Mouse (Mus musculus): Measurements from ENCODE around the gene Rae1. TPM values are rescaled to one million over a fixed set of nuclear protein-coding genes. Genes with fewer than 3 reads are reported as not detected.

Rae1 gene
- polyA plus RNA-seq, 1 experiment from 2014 or later = 146 TPM

DNA sequence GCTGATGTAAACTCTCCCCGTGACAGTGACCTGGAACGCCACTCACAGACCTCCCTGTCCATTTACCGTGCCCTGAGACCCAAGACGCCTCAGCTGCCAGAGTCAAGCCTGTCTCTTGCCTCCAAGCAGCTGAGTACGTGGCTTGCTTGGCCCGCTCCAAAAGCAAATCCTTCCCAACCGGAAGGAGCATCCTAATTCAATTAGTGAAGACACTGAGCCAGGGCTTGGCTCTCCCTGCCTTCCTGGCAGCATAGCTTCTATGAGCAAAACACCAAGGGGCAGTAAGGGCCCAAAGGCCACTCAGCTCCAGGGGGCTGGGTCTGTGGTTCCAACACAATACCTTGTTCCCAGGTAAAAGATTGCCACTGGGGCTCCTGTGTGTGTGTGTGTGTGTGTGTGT lies 25.2 kb upstream of the Rae1 start:
- H3K4me3 ChIP-seq = no peak overlapping the region
- H3K9ac ChIP-seq = no peak overlapping the region
- WGBS = 30% methylated on average over 7 of the region's 7 CpGs
- H3K27me3 ChIP-seq = no peaks in the 10 kb centered on the region
- no peak overlapping the region for H3K27ac ChIP-seq
- no peak overlapping the region for H3K4me2 ChIP-seq
- H3K4me1 ChIP-seq = peaks cover 23% of the 10 kb centered on the region
- H3K36me3 ChIP-seq (ENCODE audit: poor library complexity, severe bottlenecking) = no peaks in the 10 kb centered on the region
- no peak for ATAC-seq
- H3K9me3 ChIP-seq (replicated peaks) = no peaks in the 10 kb centered on the region

DNA sequence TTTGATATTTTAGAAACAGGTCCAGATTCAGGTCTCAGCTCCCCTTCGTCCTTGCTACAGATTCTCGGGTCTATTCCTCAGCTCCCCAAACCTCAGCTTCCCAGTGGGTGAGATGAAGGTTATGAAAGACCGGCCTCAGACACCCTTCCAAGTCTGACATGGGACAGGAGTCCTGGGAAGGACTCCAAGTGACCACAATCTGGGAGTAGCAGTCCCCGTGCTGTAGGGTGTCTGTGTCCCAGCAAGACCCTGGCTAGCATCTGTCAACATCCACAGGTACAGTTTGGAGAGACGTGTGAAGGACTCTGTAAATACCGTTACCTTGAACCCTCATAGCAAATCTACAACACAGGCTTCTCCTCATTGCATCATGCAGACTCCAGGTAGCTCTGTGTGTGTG lies 24.8 kb upstream of the Rae1 start:
- ATAC-seq = no peak
- no peak overlapping the region for H3K4me3 ChIP-seq
- H3K36me3 ChIP-seq (ENCODE audit: poor library complexity, severe bottlenecking) = no peaks in the 10 kb centered on the region
- H3K27ac ChIP-seq = no peak overlapping the region
- H3K9me3 ChIP-seq (replicated peaks) = no peaks in the 10 kb centered on the region
- 89% methylated on average over 6 of the region's 6 CpGs for WGBS
- no peak overlapping the region for H3K9ac ChIP-seq
- no peak overlapping the region for H3K4me2 ChIP-seq
- peaks cover 23% of the 10 kb centered on the region for H3K4me1 ChIP-seq
- H3K27me3 ChIP-seq = no peaks in the 10 kb centered on the region

DNA sequence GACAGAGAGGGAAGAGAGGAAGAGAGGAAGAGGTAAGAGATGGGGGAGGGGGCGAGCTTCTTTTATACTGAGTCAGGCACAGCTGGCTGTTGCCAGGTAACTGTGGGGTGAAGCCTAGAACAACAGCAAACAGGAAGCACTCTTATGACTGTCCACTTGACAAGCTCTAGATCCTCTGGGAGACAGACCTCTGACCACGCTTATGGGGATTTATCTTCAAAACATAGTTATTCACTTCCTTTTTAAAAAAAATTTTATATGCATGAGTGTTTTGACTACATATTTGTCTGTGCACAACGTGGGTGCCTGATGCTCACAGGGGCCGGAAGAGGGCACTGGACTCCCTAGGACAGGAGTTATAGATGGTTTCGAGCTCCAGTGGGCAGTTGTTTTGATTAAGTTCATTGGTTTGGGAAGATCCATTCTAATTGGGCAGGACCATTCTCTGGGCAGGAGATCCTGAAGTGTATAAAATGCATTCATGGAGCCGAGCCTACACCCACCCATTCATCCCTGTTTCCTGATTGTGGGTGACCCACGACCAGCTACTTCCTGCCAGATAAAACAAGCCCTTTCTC lies 23.2 kb upstream of the Rae1 start:
- Histone ChIP-seq H3K4me2 (0 out of 2 replicates have a peak overlapping the region, but pooled peaks have one; percentile 42), H3K4me3 (no peak overlapping the region), H3K27me3 (no peaks in the 10 kb centered on the region), H3K27ac (no peak overlapping the region), H3K9ac (peak overlapping the region; percentile 39; the same call in 1 of the 2 replicates), H3K9me3 (replicated peaks) (no peaks in the 10 kb centered on the region), H3K36me3 (ENCODE audit: poor library complexity, severe bottlenecking) (no peaks in the 10 kb centered on the region), H3K4me1 (peaks cover 23% of the 10 kb centered on the region)
- ATAC-seq = no peak
- 21% methylated on average over 7 of the region's 7 CpGs for WGBS

DNA sequence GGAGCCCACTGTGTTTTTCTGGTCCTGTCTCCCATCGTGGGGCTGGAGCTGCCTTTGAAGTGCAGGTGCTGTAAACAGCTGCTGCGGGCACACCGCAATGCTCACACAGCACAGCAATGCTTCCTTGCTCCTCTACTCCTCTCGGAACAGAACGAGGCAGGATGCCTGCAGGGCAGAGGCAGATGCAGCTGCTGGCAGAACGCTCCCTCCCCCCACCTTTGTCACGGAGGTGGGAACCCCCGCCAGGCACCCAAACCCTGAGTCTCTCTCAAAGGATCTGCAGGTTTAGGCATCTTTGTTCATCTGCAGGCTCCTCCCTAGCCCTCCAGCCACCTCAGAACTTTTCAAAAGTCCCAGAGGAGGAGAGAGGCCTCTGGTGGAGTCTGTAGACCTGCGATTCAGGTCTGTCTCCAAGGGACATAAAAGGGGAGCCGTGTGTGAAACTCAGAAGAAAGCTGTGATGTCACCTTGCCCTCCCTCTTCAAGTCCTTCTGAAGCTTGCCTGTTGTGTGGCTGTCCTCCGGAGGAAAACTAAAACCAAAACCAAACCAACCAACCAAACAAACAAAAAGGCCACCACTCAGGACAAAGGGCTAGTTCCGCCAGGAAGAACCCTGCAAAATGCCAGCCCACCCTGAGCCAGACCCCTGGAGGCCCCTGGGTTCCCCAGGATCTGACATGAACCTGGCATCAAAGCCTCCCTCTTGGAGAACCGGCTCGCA lies 22.3 kb upstream of the Rae1 start, which contains the start of gene Spo11:
Gene Spo11 (plus strand): TSS at position 292 of the 722 bp plus-strand sequence.
- Histone ChIP-seq H3K9me3 (replicated peaks) (no peaks in the 10 kb centered on the region), H3K27ac (peak within 1 kb of the TSS; percentile 5; the same call in 1 of the 2 replicates), H3K36me3 (ENCODE audit: poor library complexity, severe bottlenecking) (no peaks in the 10 kb centered on the region), H3K4me2 (peak within 1 kb of the TSS; percentile 42), H3K27me3 (no peaks in the 10 kb centered on the region), H3K9ac (peak within 1 kb of the TSS; percentile 39), H3K4me3 (0 out of 2 replicates have a peak within 1 kb of the TSS, but pooled peaks have one; percentile 2), H3K4me1 (peaks cover 23% of the 10 kb centered on the region)
- ATAC-seq = peak; percentile 53
- WGBS = 11% methylated on average over 14 of the region's 14 CpGs

DNA sequence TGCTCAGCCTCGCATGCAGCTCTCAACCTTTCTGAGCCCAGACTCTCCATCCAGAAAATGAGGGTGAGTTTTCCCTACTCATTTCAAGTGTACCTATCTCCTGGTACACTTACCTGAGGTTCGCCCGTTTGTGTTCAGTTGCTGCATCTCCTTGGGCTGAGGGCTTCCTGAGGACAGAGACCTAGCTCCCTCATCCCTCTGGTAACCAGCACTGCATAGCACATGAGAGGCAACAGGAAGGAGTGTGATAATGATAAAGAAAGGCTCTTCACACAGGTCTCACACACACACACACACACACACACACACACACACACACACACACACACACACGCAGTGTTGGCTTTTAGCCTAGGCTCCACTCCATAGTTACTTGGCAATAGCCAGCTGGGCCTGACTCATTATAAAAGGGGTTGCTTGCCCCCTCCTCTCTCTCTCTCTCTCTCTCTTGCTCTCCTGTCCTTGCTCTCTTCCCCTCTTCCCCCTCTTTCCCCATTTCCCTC lies 21.7 kb upstream of the Rae1 start:
- 60% methylated on average over 3 of the region's 4 CpGs for WGBS
- Histone ChIP-seq H3K4me3 (no peak overlapping the region), H3K27ac (peak overlapping the region; percentile 5; the same call in 1 of the 2 replicates), H3K4me2 (no peak overlapping the region), H3K27me3 (no peaks in the 10 kb centered on the region), H3K9me3 (replicated peaks) (no peaks in the 10 kb centered on the region), H3K36me3 (ENCODE audit: poor library complexity, severe bottlenecking) (no peaks in the 10 kb centered on the region), H3K4me1 (peaks cover 23% of the 10 kb centered on the region), H3K9ac (no peak overlapping the region)
- ATAC-seq = no peak

DNA sequence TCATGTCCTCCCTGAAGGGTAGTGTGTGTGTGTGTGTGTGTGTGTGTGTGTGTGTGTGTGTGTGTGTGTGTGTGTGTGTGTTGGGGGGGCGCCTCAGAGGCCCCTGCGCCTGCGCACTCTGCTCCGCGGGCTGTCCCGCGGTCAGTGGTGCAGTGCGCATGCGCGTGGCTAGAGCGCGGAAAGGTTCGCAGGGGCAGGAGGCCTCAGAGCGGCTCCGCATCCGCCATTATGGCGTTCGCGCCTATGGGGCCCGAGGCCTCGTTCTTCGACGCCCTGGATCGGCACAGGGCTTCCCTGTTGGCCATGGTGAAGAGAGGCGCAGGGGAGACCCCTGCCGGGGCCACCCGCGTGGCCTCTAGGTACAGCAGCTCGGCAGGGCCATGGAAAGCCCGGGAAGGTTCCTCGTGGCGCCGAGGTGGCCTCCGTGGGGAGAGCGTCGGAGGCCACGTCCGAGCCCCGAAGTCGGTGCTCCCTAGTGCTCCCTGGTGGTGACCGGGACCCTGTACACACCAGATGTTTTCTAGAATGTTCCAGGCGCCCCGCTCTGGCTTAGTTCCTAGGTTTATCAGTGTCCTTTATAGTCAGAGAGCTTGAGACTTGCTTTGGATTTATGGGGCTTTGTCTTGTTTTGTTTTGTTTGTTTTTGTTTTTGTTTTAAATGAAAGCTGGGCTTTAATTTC lies 20.1 kb upstream of the Rae1 start:
- ATAC-seq = no peak
- Histone ChIP-seq H3K9me3 (replicated peaks) (no peaks in the 10 kb centered on the region), H3K27me3 (no peaks in the 10 kb centered on the region), H3K27ac (no peak overlapping the region), H3K4me3 (no peak overlapping the region), H3K4me2 (no peak overlapping the region), H3K36me3 (ENCODE audit: poor library complexity, severe bottlenecking) (no peaks in the 10 kb centered on the region), H3K9ac (no peak overlapping the region), H3K4me1 (peaks cover 23% of the 10 kb centered on the region)
- 94% methylated on average over 43 of the region's 43 CpGs for WGBS

DNA sequence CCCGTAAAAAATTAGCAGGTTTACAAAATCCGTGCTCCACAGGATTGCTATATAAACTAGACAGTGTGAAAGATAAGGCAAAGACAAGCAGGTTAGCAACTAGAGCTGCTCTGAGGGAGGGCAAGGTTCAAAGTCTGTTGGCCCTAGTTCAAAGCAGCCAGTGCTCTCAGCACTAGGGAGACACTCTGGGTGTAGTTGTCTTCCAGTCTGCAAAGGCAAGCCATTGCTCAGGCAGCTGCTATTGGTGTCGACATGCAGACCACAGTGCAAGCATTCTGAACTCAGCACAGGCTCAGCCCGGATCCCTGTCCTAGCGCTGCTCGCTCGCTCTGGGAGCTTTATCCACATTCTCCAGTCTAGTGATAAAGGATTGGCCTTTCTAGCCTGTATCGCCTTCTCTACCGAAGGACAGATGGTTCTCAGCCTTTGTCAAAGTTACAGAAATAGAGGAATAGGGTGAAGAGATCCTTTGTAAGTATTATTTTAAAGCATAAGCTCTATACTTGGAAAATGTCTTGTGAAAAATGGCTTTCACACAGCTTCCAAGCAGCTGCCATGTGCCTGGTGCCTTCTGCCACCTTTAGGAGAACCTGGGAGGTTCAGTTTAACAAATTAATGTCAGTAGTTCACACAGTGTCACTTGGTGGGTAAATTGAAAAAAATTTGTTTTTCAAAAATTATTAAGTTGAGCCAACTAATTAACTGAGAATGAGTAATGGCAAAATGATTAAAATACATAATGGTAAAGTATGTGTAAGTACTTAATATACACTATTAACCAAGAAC lies 16.9 kb upstream of the Rae1 start:
- Histone ChIP-seq H3K27me3 (no peaks in the 10 kb centered on the region), H3K9me3 (replicated peaks) (no peaks in the 10 kb centered on the region), H3K36me3 (ENCODE audit: poor library complexity, severe bottlenecking) (no peaks in the 10 kb centered on the region), H3K27ac (no peak overlapping the region), H3K4me3 (no peak overlapping the region), H3K4me1 (peaks cover 3% of the 10 kb centered on the region; the same call in 1 of the 2 replicates), H3K4me2 (no peak overlapping the region), H3K9ac (no peak overlapping the region)
- ATAC-seq = no peak
- WGBS = 78% methylated on average over 9 of the region's 9 CpGs

DNA sequence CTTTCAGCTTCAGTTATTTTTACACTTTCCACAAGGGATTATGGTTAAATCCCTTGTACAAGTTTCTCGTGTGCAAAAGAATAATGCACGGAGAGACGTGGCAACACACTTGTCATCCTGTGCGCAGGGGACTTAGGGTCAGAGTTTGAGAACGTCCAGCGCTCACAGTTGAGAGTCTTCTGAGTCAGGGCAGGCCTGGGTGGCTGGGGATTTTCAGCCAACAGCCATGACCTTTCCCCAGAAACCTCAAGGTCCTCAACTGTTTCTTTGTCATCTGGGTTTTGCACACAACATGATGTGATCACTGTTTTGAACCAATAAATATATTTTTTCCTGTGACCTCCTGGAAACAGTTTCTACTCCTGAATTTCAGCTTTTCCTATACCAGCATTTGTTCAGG lies 9.8 kb upstream of the Rae1 start:
- Histone ChIP-seq H3K4me1 (no peaks in the 10 kb centered on the region), H3K4me3 (no peak overlapping the region), H3K36me3 (ENCODE audit: poor library complexity, severe bottlenecking) (no peaks in the 10 kb centered on the region), H3K4me2 (no peak overlapping the region), H3K9me3 (replicated peaks) (no peaks in the 10 kb centered on the region), H3K27ac (no peak overlapping the region), H3K9ac (no peak overlapping the region), H3K27me3 (no peaks in the 10 kb centered on the region)
- no peak for ATAC-seq
- WGBS = 82% methylated on average over 6 of the region's 6 CpGs

DNA sequence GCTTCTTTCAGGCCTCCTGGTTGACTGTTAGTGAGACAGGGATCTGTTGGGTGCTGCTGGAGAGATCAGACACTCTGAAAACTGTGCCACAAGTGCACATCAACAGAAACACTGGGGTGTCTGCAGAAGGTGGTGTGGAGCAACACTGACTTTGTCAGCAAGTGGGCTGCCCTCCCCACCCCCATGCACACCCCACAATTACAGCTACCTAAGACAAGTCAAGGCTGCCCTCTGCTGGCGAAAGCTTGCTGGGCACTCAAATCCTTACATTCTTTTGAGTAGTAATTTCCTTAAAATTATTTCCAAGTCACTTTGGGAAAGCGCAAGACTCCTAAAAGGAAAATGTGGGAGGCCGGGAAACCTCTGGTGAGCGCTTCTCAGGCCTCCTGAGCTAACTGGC lies 3.7 kb upstream of the Rae1 start:
- peaks cover 8% of the 10 kb centered on the region; the same call in 1 of the 2 replicates for H3K27me3 ChIP-seq
- H3K4me2 ChIP-seq = no peak overlapping the region
- H3K4me1 ChIP-seq = peaks cover 7% of the 10 kb centered on the region
- H3K27ac ChIP-seq = no peak overlapping the region
- no peak for ATAC-seq
- no peak overlapping the region for H3K4me3 ChIP-seq
- 14% methylated on average over 4 of the region's 4 CpGs for WGBS
- no peaks in the 10 kb centered on the region for H3K36me3 ChIP-seq (ENCODE audit: poor library complexity, severe bottlenecking)
- no peaks in the 10 kb centered on the region for H3K9me3 ChIP-seq (replicated peaks)
- no peak overlapping the region for H3K9ac ChIP-seq

DNA sequence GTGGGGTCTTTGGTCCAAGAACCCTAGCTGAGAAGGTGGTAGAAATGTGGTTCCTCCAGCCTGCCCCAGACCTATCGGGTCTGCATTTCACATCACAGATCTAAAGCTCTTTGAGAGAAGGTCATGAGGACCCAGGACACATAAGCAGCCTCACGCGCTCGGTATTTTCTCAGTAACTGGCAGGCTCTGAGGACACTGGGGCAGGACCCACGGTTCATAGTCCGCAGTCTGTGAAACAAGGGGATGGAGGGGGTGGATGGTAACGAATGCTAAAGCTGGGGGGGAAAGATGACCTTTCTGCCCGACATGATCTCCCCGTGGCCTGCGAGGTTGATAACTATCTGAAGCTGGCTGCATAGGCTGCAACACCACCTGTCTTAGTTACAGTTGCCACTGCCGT lies 2.2 kb upstream of the Rae1 start:
- no peak overlapping the region for H3K9ac ChIP-seq
- no peaks in the 10 kb centered on the region for H3K9me3 ChIP-seq (replicated peaks)
- H3K27me3 ChIP-seq = peaks cover 8% of the 10 kb centered on the region; the same call in 1 of the 2 replicates
- peaks cover 4% of the 10 kb centered on the region for H3K36me3 ChIP-seq (ENCODE audit: poor library complexity, severe bottlenecking)
- 69% methylated on average over 11 of the region's 11 CpGs for WGBS
- H3K27ac ChIP-seq = no peak overlapping the region
- no peak overlapping the region for H3K4me3 ChIP-seq
- no peak for ATAC-seq
- no peak overlapping the region for H3K4me2 ChIP-seq
- H3K4me1 ChIP-seq = peaks cover 17% of the 10 kb centered on the region

DNA sequence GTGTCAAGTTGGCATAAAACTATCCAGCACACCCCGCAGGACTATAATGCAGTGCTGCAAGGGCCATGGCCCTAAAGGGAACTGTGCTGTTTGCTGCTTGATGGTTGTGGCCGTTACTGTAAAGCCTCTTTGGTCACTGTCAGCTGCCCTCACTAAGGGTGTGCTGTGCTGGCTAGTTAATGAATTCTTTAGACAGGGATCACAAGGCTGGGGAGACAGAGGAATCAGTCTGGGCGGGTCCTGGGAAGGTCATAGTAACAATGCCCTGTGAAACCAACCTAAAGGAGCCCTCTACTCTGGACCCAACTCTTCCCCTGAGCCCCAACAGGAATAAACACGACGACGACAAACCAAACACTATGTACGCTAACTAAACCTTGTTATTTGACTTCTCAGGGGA lies 1.4 kb upstream of the Rae1 start:
- Histone ChIP-seq H3K9me3 (replicated peaks) (no peaks in the 10 kb centered on the region), H3K4me3 (no peak overlapping the region), H3K4me2 (no peak overlapping the region), H3K27me3 (peaks cover 8% of the 10 kb centered on the region; the same call in 1 of the 2 replicates), H3K36me3 (ENCODE audit: poor library complexity, severe bottlenecking) (peaks cover 11% of the 10 kb centered on the region), H3K4me1 (peaks cover 17% of the 10 kb centered on the region), H3K27ac (no peak overlapping the region), H3K9ac (no peak overlapping the region)
- WGBS = 71% methylated on average over 7 of the region's 7 CpGs
- ATAC-seq = no peak

Measured in forebrain, embryonic 13.5 days (tissue).